Mouse (Mus musculus) lung, adult 2 months (tissue): ENCODE results near the gene Gse1. TPM values are rescaled to one million over a fixed set of nuclear protein-coding genes. Genes with fewer than 3 reads are reported as not detected.

Source experiments
- DNase-seq: peaks from one replicate; pipeline ENCODE4 v3.0.0; 2022
- H3K4me1 ChIP-seq: fragments of 200-500 bp; 2 replicates; pipeline ENCODE4 v1.6.1; 2011; ENCODE audit warnings: low read length; ENCODE audit not compliant: control insufficient read depth, insufficient read depth
- H3K4me3 ChIP-seq: fragments of 200-500 bp; replicated peaks from 2 replicates; pipeline ENCODE3; 2011; ENCODE audit warnings: low read depth, mild to moderate bottlenecking, control low read depth, low read length; ENCODE audit errors: extremely low read depth
- CTCF ChIP-seq: fragments of 200-500 bp; IDR thresholded peaks from 2 replicates; pipeline ENCODE4 v1.5.1; 2011; ENCODE audit warnings: mild to moderate bottlenecking, low read length, control low read depth; ENCODE audit not compliant: insufficient read depth
- POLR2A ChIP-seq: fragments of 200-500 bp; IDR thresholded peaks from 2 replicates; pipeline ENCODE4 v1.6.1; 2011; ENCODE audit warnings: low read depth, mild to moderate bottlenecking, control low read depth, low read length, borderline replicate concordance; ENCODE audit errors: extremely low read depth
- WGBS: fragments of 180-500 bp; shearing (Covaris S2); methylation state at CpG from one replicate; pipeline ENCODE4 v1.1.7; 2018; 5-methylcytosine and 5-hydroxymethylcytosine counted together
- polyA plus RNA-seq: library from polyadenylated mRNA; depleted of rRNA; stranded (reverse); fragments of >200 nt; gene quantifications from 2 replicates; pipeline ENCODE4 v1.2.3, GENCODE M21; 2012

The Gse1 gene
- polyA plus RNA-seq, 1 experiment, result 35.6 TPM

- Histone ChIP-seq H3K4me3 (no peak overlapping the region), H3K4me1 (no peaks in the 10 kb centered on the region)
- 54% methylated on average over 13 of the region's 13 CpGs for WGBS
- no peak for TF ChIP-seq POLR2A
- TF ChIP-seq CTCF, result no peak
- DNase-seq, result no peak
These were observed 116.3 kb downstream of the Gse1 start for GRCm38 (mm10) chr8:120344583-120344982.

GRCm38 (mm10) chr8:120347734-120348341, 119.6 kb downstream of the Gse1 start:
- 90% methylated on average over 21 of the region's 21 CpGs for WGBS
- Histone ChIP-seq H3K4me3 (no peak overlapping the region), H3K4me1 (no peaks in the 10 kb centered on the region)
- no peak for DNase-seq
- TF ChIP-seq CTCF, result no peak
- no peak for TF ChIP-seq POLR2A

DNA sequence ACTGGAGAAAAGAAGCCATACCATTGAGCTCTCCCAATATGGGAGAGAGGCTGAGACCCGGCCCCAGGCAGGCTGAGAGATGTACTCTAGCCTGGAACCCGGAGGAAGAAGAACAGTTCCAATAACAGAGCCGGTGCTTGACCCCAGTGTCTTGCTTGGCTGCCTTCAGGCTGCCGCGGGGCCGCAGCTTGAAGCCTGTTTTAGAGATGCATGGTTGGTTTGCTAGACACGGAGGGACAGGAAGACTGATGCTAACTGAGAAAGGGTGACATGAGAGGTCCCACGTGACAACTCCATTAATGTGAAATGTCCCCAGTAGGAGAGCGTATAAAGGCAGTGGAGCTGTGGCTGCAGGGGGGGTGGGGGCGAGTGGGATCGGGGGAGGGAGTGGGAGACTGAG, 120.7 kb downstream of the Gse1 start:
- H3K4me3 ChIP-seq, result no peak overlapping the region
- no peak for TF ChIP-seq POLR2A
- no peak for TF ChIP-seq CTCF
- WGBS, result 65% methylated on average over 11 of the region's 11 CpGs
- DNase-seq, result no peak
- H3K4me1 ChIP-seq, result no peaks in the 10 kb centered on the region

DNA sequence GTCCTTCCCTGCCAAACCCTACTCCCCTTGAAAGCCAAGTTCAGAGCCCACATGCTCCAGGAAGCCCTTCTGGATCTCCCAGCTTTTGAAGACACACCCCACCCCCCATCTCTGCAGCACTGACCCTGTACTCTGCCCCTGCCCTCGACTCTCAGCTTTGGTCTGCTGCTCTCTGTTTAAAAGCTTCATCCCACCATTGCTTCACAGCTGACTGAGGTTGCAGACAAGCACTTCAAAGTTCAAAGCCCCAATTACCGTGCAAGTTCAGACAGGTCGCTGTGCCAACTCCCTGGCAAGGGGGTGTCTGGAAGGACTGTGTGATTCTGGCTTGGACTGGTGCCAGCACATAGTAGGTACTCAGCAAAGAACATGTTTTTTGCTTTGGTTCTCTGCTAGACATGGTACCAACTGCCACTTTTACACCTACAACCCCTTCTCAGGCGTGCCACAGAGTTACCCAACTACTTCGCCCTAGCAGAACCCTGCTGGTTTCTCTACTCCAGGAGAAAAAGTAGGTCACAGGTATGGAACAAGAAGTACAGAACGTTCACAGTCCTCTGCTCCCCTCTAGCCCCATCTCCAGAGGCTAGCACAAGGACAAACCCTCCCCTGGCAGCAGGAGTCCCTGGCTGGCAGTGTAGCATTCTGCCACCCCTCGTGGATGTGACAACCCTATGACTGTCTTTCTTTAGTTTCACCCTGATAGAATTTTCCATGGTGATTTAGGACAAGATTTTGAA, 123.2 kb downstream of the Gse1 start:
- H3K4me3 ChIP-seq, result no peak overlapping the region
- H3K4me1 ChIP-seq, result no peaks in the 10 kb centered on the region
- TF ChIP-seq POLR2A, result no peak
- TF ChIP-seq CTCF, result no peak
- DNase-seq, result no peak
- 55% methylated on average over 7 of the region's 7 CpGs for WGBS

GRCm38 (mm10) chr8:120352096-120352495, 123.8 kb downstream of the Gse1 start:
- no peaks in the 10 kb centered on the region for H3K4me1 ChIP-seq
- WGBS, result 79% methylated on average over 10 of the region's 10 CpGs
- DNase-seq, result no peak
- no peak overlapping the region for H3K4me3 ChIP-seq
- TF ChIP-seq POLR2A (no peak), CTCF (no peak)

GRCm38 (mm10) chr8:120356067-120356466, 127.8 kb downstream of the Gse1 start:
- no peaks in the 10 kb centered on the region for H3K4me1 ChIP-seq
- TF ChIP-seq CTCF (no peak), POLR2A (no peak)
- no peak overlapping the region for H3K4me3 ChIP-seq
- no peak for DNase-seq
- 66% methylated on average over 9 of the region's 9 CpGs for WGBS

- no peak for TF ChIP-seq CTCF
- no peak for TF ChIP-seq POLR2A
- WGBS, result 88% methylated on average over 6 of the region's 6 CpGs
- no peaks in the 10 kb centered on the region for H3K4me1 ChIP-seq
- H3K4me3 ChIP-seq, result no peak overlapping the region
- DNase-seq, result no peak
These were observed 129.2 kb downstream of the Gse1 start for GRCm38 (mm10) chr8:120357504-120357903.

- Histone ChIP-seq H3K4me1 (peaks cover 10% of the 10 kb centered on the region), H3K4me3 (no peak overlapping the region)
- TF ChIP-seq POLR2A (no peak), CTCF (no peak)
- 69% methylated on average over 8 of the region's 8 CpGs for WGBS
- DNase-seq, result no peak
These were observed 133.0 kb downstream of the Gse1 start for GRCm38 (mm10) chr8:120361301-120361700.

- no peak overlapping the region for H3K4me3 ChIP-seq
- DNase-seq, result peak; percentile 68
- H3K4me1 ChIP-seq, result peaks cover 14% of the 10 kb centered on the region
- WGBS, result 15% methylated on average over 10 of the region's 10 CpGs
- peak; percentile 73 for TF ChIP-seq CTCF
- TF ChIP-seq POLR2A, result no peak
These were observed 135.4 kb downstream of the Gse1 start for GRCm38 (mm10) chr8:120363552-120364071.
